Mouse (Mus musculus) retina, adult 2 months (tissue): ENCODE measurements around the gene Serpina3n.
"Not testable (repeated sequence)": the region's sequence is repeated elsewhere in the genome, so short reads cannot be mapped to it uniquely, and the experiment has no call there.

Experiments
- DNase-seq: peaks from one replicate; pipeline ENCODE4 v3.0.0-alpha.2; 2012; ENCODE audit warnings: low read depth, low spot score

Gene Serpina3n

GRCm38 (mm10) chr12:104406454-104406885, at the start of gene Serpina3n:
Serpina3n (plus strand) TSS chr12:104406729.
- no peak for DNase-seq

- no peak for DNase-seq
Observed at GRCm38 (mm10) chr12:104369986-104370385, 36.5 kb upstream of the Serpina3n start.

- DNase-seq: not testable (repeated sequence)
Observed at GRCm38 (mm10) chr12:104377179-104377578, 29.4 kb upstream of the Serpina3n start.

- DNase-seq: not testable (repeated sequence)
Observed at GRCm38 (mm10) chr12:104378351-104378750, 28.2 kb upstream of the Serpina3n start.

GRCm38 (mm10) chr12:104378815-104379214, 27.7 kb upstream of the Serpina3n start:
- not testable (repeated sequence) for DNase-seq

- no peak for DNase-seq
Observed at GRCm38 (mm10) chr12:104379856-104380255, 26.7 kb upstream of the Serpina3n start.

GRCm38 (mm10) chr12:104381071-104381604, 25.4 kb upstream of the Serpina3n start:
- DNase-seq: not testable (repeated sequence)

- not testable (repeated sequence) for DNase-seq
Observed at GRCm38 (mm10) chr12:104385987-104386386, 20.5 kb upstream of the Serpina3n start.

- not testable (repeated sequence) for DNase-seq
Observed at GRCm38 (mm10) chr12:104386878-104387277, 19.7 kb upstream of the Serpina3n start.

GRCm38 (mm10) chr12:104388477-104388876, 18.1 kb upstream of the Serpina3n start:
- DNase-seq: no peak

GRCm38 (mm10) chr12:104391057-104391456, 15.5 kb upstream of the Serpina3n start:
- DNase-seq: not testable (repeated sequence)

GRCm38 (mm10) chr12:104403968-104404367, 2.6 kb upstream of the Serpina3n start:
- no peak for DNase-seq

GRCm38 (mm10) chr12:104412507-104412906, 6.0 kb downstream of the Serpina3n start:
- no peak for DNase-seq

GRCm38 (mm10) chr12:104414576-104414975, 8.0 kb downstream of the Serpina3n start:
- DNase-seq: no peak

- peak; percentile 6 for DNase-seq
Observed at GRCm38 (mm10) chr12:104415625-104416315, 9.2 kb downstream of the Serpina3n start.

- DNase-seq: peak; percentile 33
Observed at GRCm38 (mm10) chr12:104418340-104419135, 12.0 kb downstream of the Serpina3n start.

- no peak for DNase-seq
Observed at GRCm38 (mm10) chr12:104419136-104419462, 12.6 kb downstream of the Serpina3n start.

GRCm38 (mm10) chr12:104422615-104423392, 16.3 kb downstream of the Serpina3n start:
- no peak for DNase-seq

- no peak for DNase-seq
Observed at GRCm38 (mm10) chr12:104425591-104425990, 19.1 kb downstream of the Serpina3n start.

GRCm38 (mm10) chr12:104426915-104427314, 20.4 kb downstream of the Serpina3n start:
- DNase-seq: no peak

- no peak for DNase-seq
Observed at GRCm38 (mm10) chr12:104431359-104431758, 24.8 kb downstream of the Serpina3n start.

- no peak for DNase-seq
Observed at GRCm38 (mm10) chr12:104433214-104433613, 26.7 kb downstream of the Serpina3n start.
